16 mouse cellular contexts compared by ENCODE assay signal in the genomic region with DNA sequence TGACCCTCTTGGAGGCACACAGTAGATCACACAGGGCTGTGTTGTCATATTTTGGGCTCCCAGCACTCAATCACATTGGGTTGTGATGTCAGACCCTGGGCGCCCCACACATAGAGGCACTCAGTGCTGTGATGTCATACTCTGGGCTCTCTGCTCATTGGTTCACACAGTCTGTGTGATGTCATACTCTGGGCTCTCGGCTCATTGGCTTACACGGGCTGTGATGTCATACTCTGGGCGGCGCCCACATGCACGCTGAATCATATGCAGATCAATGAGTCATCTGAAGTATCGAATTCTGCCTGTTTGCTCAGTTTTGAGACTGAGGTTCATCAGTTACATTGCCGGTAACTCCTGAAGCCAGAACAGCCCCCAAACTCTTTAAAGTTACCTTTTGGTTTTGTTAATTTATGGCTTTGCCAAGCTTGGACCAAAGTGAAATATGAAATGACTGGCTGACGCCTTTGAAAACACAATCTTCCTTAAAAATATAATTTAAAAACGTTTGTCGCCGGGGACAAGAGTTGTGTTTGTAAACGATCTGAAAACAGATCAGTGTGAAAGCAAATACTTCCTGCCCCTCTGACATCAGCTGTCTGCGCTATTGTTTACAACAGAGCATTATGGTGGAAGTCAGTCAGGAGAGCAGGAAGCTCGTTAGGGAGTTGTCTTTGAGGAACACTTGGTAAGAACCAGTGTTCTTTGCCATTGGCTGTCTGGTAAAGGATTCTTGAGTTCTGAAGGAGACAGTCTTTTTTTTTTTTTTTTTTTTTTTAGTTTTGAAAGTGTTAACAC. TPM values are rescaled to one million over a fixed set of nuclear protein-coding genes. Genes with fewer than 3 reads are reported as not detected.
DNase-seq lines count a peak whose midpoint lies in the region; ATAC-seq and TF ChIP-seq lines count a peak whose summit lies in the region.
"Had no signal": no experiment of that assay in that cellular context is flagged by ENCODE, and none has a peak within 500 bp of the region (broad histone marks: within the 10 kb centered on the region; RNA-seq: fewer than 3 reads in every experiment).

No protein-coding gene starts in this region.

- H3K4me3 ChIP-seq in hindbrain, embryonic 16.5 days (ENCODE audit: low read length) = no peak overlapping the region
- no peak overlapping the region for H3K4me3 ChIP-seq in hindbrain, embryonic 10.5 days
- no peak overlapping the region for H3K4me3 ChIP-seq in neural tube, embryonic 14.5 days (ENCODE audit: low read depth, low read length)
- no peak overlapping the region for H3K4me3 ChIP-seq in hindbrain, postnatal 0 days (ENCODE audit: low read length)
- H3K4me3 ChIP-seq: embryonic facial prominence, embryonic 15.5 days; forebrain, embryonic 15.5 days; hindbrain, embryonic 15.5 days; myocyte had no signal

- H3K4me1 ChIP-seq in hindbrain, embryonic 16.5 days (ENCODE audit: control insufficient read depth, insufficient read depth, low read depth, low read length) = peaks cover 18% of the 10 kb centered on the region
- peaks cover 14% of the 10 kb centered on the region for H3K4me1 ChIP-seq in hindbrain, embryonic 10.5 days (replicated peaks)
- peaks cover 12% of the 10 kb centered on the region for H3K4me1 ChIP-seq in neural tube, embryonic 14.5 days (ENCODE audit: control insufficient read depth, insufficient read depth, low read length)
- H3K4me1 ChIP-seq in hindbrain, postnatal 0 days (ENCODE audit: insufficient read depth, low read length) = peaks cover 9% of the 10 kb centered on the region
- H3K4me1 ChIP-seq: embryonic facial prominence, embryonic 15.5 days had no signal

- no peaks in the 10 kb centered on the region for H3K36me3 ChIP-seq in hindbrain, embryonic 16.5 days (ENCODE audit: control insufficient read depth, insufficient read depth, low read length)
- no peaks in the 10 kb centered on the region for H3K36me3 ChIP-seq in hindbrain, embryonic 10.5 days
- H3K36me3 ChIP-seq in neural tube, embryonic 14.5 days (ENCODE audit: control insufficient read depth, insufficient read depth, low read length) = no peaks in the 10 kb centered on the region
- no peaks in the 10 kb centered on the region for H3K36me3 ChIP-seq in hindbrain, postnatal 0 days (ENCODE audit: insufficient read depth, low read length)
- H3K36me3 ChIP-seq: embryonic facial prominence, embryonic 15.5 days; forebrain, embryonic 15.5 days; hindbrain, embryonic 15.5 days had no signal

- 89% methylated on average over 15 of the region's 15 CpGs for WGBS in hindbrain, embryonic 16.5 days
- WGBS in hindbrain, embryonic 10.5 days = 89% methylated on average over 15 of the region's 15 CpGs
- WGBS in neural tube, embryonic 14.5 days = 88% methylated on average over 15 of the region's 15 CpGs
- WGBS in hindbrain, postnatal 0 days = 89% methylated on average over 15 of the region's 15 CpGs

- H3K9ac ChIP-seq in hindbrain, embryonic 16.5 days (ENCODE audit: low read depth, low read length) = no peak overlapping the region
- no peak overlapping the region for H3K9ac ChIP-seq in neural tube, embryonic 14.5 days (replicated peaks; ENCODE audit: low read depth, low read length)
- H3K9ac ChIP-seq in hindbrain, postnatal 0 days (replicated peaks; ENCODE audit: low read length) = no peak overlapping the region
- H3K9ac ChIP-seq: embryonic facial prominence, embryonic 15.5 days; forebrain, embryonic 15.5 days; hindbrain, embryonic 15.5 days had no signal

- DNase-seq in hindbrain, embryonic 10.5 days (ENCODE audit: low spot score) = no peak
- no peak for DNase-seq in neural tube, embryonic 10.5 days (ENCODE audit: extremely low spot score, low spot score)
- DNase-seq in hindbrain, postnatal 0 days (ENCODE audit: low spot score) = no peak
- DNase-seq in layer of hippocampus, postnatal 36 days = no peak
- DNase-seq in layer of hippocampus, adult 8-10 months (ENCODE audit: low spot score in 2 of 2) = no peak
- no peak for DNase-seq in spleen, adult 12 weeks (ENCODE audit: low spot score)
- DNase-seq: adrenal gland, postnatal 36 days; cerebellum, adult 11 months; left cerebral cortex, postnatal 4 days had no signal

- ATAC-seq in hindbrain, embryonic 16.5 days = 0 out of 2 replicates have a peak, but pooled peaks have one; percentile 8
- ATAC-seq in neural tube, embryonic 14.5 days (ENCODE audit: low read depth) = peak; percentile 24; the same call in 1 of the 2 replicates
- 0 out of 2 replicates have a peak, but pooled peaks have one; percentile 43 for ATAC-seq in hindbrain, postnatal 0 days
- ATAC-seq: forebrain, embryonic 15.5 days had no signal

- H3K27ac ChIP-seq in hindbrain, embryonic 16.5 days (ENCODE audit: low read depth, low read length) = no peak overlapping the region
- no peak overlapping the region for H3K27ac ChIP-seq in hindbrain, embryonic 10.5 days
- H3K27ac ChIP-seq in neural tube, embryonic 14.5 days (ENCODE audit: low read depth, low read length) = no peak overlapping the region
- H3K27ac ChIP-seq in hindbrain, postnatal 0 days = no peak overlapping the region
- H3K27ac ChIP-seq: embryonic facial prominence, embryonic 15.5 days; forebrain, embryonic 15.5 days; hindbrain, embryonic 15.5 days had no signal

- H3K4me2 ChIP-seq in hindbrain, embryonic 16.5 days (ENCODE audit: low read length) = no peak overlapping the region
- H3K4me2 ChIP-seq in neural tube, embryonic 14.5 days (ENCODE audit: low read depth, low read length) = no peak overlapping the region
- no peak overlapping the region for H3K4me2 ChIP-seq in hindbrain, postnatal 0 days (ENCODE audit: low read depth, low read length)
- H3K4me2 ChIP-seq: embryonic facial prominence, embryonic 15.5 days; forebrain, embryonic 15.5 days; hindbrain, embryonic 15.5 days had no signal

- no peaks in the 10 kb centered on the region for H3K9me3 ChIP-seq in hindbrain, embryonic 16.5 days (ENCODE audit: control insufficient read depth, low read length)
- H3K9me3 ChIP-seq in hindbrain, embryonic 10.5 days = no peaks in the 10 kb centered on the region
- no peaks in the 10 kb centered on the region for H3K9me3 ChIP-seq in neural tube, embryonic 14.5 days (ENCODE audit: control insufficient read depth, low read length)
- H3K9me3 ChIP-seq in hindbrain, postnatal 0 days (ENCODE audit: low read length) = no peaks in the 10 kb centered on the region
- H3K9me3 ChIP-seq: embryonic facial prominence, embryonic 15.5 days; forebrain, embryonic 15.5 days; hindbrain, embryonic 15.5 days had no signal

- no peak for TF ChIP-seq CTCF in hindbrain, postnatal 0 days (IDR thresholded peaks at IDR 0.05; ENCODE audit: low read depth)

- no peaks in the 10 kb centered on the region for H3K27me3 ChIP-seq in hindbrain, embryonic 16.5 days (replicated peaks; ENCODE audit: control insufficient read depth, insufficient read depth, low read length)
- H3K27me3 ChIP-seq in hindbrain, embryonic 10.5 days (ENCODE audit: insufficient read depth, poor library complexity, severe bottlenecking) = no peaks in the 10 kb centered on the region
- no peaks in the 10 kb centered on the region for H3K27me3 ChIP-seq in neural tube, embryonic 14.5 days (ENCODE audit: control insufficient read depth, insufficient read depth, low read length)
- H3K27me3 ChIP-seq in hindbrain, postnatal 0 days (ENCODE audit: insufficient read depth, low read length) = no peaks in the 10 kb centered on the region
- H3K27me3 ChIP-seq: CH12.LX; embryonic facial prominence, embryonic 15.5 days; hindbrain, embryonic 15.5 days had no signal

RNA-seq across cellular contexts. Expression of a gene that starts 15.0 kb away (rescaled TPM):
- 52.2 and 60.5 TPM in 2 replicates for polyA plus RNA-seq in hindbrain, embryonic 16.5 days (2015; fragmentation: Nextera tagmentation; extraction: Ambion mirVana)
- 23.5 and 29.8 TPM in 2 replicates for polyA plus RNA-seq in hindbrain, embryonic 10.5 days (2016; fragmentation: Nextera tagmentation; extraction: Ambion mirVana)
- polyA plus RNA-seq in neural tube, embryonic 14.5 days (2014; fragmentation: Nextera tagmentation; extraction: Ambion mirVana) = 51.3 and 64.9 TPM in 2 replicates
- 48.0 and 58.1 TPM in 2 replicates for total RNA-seq in hindbrain, postnatal 0 days (2014; rRNA removed)
- polyA plus RNA-seq in hindbrain, postnatal 0 days (2015; fragmentation: Nextera tagmentation; extraction: Ambion mirVana) = 31.2 and 31.8 TPM in 2 replicates
- 10 to 100 TPM; 71.3 to 78.1 TPM for total RNA-seq in layer of hippocampus, postnatal 36 days (2021)
- total RNA-seq in layer of hippocampus, adult 8-10 months (2022) = 10 to 100 TPM; 70.5 to 88.4 (median 75.1) TPM
- polyA plus RNA-seq: myocyte had no signal
